Mouse (Mus musculus) cortical plate, adult 2 months (tissue): ENCODE data around the gene Nf1.

Experiments
- CTCF ChIP-seq: fragments of 200-500 bp; IDR thresholded peaks from 2 replicates; pipeline ENCODE4 v1.5.1; 2011; ENCODE audit warnings: mild to moderate bottlenecking, control low read depth, low read length; ENCODE audit not compliant: insufficient read depth; ENCODE audit errors: extremely low read depth
- POLR2A ChIP-seq: fragments of 200-500 bp; IDR thresholded peaks from 2 replicates; pipeline ENCODE4 v1.6.1; 2011; ENCODE audit warnings: mild to moderate bottlenecking, low read length, control low read depth; ENCODE audit not compliant: insufficient read depth; ENCODE audit errors: extremely low read depth

- no peak for TF ChIP-seq CTCF
- no peak for TF ChIP-seq POLR2A
These were observed 33.5 kb downstream of the Nf1 start for GRCm38 (mm10) chr11:79373031-79373430.
